Mouse (Mus musculus): Measurements from ENCODE around the gene Ebf1. TPM values are rescaled to one million over a fixed set of nuclear protein-coding genes. Genes with fewer than 3 reads are reported as not detected.

The Ebf1 gene
- total and polyA plus RNA-seq, 3 experiments, result 0.04 TPM; not detected in 2

DNA sequence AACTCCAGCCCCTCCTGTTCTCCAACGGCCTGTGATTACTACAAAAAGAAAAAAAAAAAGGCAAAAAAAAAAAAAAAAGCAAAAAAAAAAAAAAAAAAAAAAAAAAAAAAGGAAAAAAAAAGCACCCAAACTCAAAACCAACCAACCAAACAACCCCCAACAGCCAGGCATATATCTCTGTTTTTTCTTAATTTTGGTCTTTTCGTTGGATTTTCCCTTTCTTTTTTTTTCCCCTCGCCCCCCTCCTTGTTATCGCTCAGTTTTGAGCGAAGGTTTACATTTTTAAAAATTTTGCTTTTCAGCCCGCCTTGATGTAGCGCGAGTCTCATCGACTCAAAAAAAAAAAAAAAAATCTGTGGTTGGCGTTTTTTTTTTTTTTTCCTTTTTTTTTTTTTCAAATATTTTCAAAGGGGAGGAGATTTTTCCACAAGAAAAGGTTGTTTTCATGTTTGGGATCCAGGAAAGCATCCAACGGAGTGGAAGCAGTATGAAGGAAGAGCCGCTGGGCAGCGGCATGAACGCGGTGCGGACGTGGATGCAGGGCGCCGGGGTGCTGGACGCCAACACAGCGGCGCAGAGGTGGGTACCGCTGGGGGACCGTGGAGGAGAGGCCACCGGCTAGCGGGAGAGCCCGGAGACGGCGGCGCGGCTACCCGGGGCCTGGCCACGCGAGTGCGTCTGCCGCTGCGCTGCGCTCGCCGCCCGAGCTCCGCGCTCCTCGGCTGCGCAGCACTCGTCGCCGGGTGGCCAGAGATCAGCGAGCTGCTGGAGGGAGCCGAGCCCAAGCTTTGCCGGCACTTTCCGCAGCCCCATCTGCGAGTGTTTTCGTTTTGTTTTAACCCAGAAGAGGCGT lies 843 bp downstream of the Ebf1 start:
- Histone ChIP-seq H3K4me3 (ENCODE audit: control insufficient read depth in 1 of 2, insufficient read depth in 1 of 2, low read depth in 2 of 2, low read length in 2 of 2) (no peak overlapping the region), H3K27me3 (ENCODE audit: control insufficient read depth in 1 of 2, insufficient read depth in 2 of 2, low read length in 2 of 2) (no peaks in the 10 kb centered on the region), H3K9me3 (replicated peaks; ENCODE audit: insufficient read depth, low read length) (no peaks in the 10 kb centered on the region), H3K36me3 (ENCODE audit: control insufficient read depth in 1 of 2, insufficient read depth in 2 of 2, low read length in 2 of 2) (no peaks in the 10 kb centered on the region), H3K9ac (ENCODE audit: control insufficient read depth, low read depth, low read length, poor library complexity, severe bottlenecking) (no peak overlapping the region), H3K79me2 (ENCODE audit: control insufficient read depth, insufficient read depth, low read length, poor library complexity) (no peaks in the 10 kb centered on the region), H3K27ac (ENCODE audit: control insufficient read depth, low read depth, low read length) (no peak overlapping the region), H3K4me1 (ENCODE audit: control insufficient read depth in 1 of 2, insufficient read depth in 2 of 2, low read length in 2 of 2) (no peaks in the 10 kb centered on the region)
- DNase-seq (ENCODE audit: low read depth, low spot score), result no peak
- TF ChIP-seq SMC3 (IDR thresholded peaks at IDR 0.05; ENCODE audit: low read depth, low read length), result no peak
- peak; percentile 41; the same call in 1 of the 2 replicates for TF ChIP-seq ZNF384 (IDR thresholded peaks at IDR 0.05; ENCODE audit: low read depth, low read length)

DNA sequence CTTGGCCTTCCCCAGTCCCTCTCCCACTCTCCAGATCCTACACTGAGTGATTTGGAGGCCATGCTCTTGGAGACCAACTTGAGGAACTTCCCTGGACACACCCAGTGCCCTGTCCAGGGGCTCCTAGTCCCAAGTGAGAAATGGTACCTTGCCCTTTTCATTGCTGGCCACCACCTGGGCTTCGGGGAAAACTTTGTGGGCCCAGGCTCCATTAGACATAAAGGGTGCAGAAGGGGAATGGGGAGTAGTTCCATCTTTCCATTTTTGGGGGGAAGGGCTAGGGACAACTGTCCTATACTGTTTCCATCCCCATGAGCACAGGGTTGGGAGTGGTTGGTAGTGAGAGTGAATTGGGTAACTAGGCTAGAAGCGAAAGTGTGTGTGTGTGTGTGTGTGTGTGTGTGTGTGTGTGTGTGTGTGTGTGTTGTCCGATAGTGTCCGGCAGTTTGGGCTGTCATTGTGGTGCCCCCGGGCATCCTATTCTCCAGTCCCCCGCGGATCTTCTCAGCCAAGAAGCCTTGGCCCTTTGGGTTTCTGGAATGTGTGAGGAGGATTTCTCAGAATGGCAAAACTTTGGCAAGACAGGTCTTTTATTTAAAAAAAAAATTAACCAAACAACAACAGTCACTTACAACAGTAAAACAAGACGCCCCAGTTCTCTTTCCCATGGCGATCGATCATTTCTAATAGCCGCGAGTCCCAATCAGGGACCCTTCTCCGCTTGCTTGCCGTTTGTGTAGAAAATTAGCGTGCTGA lies 2.2 kb downstream of the Ebf1 start:
- no peaks in the 10 kb centered on the region for H3K36me3 ChIP-seq (ENCODE audit: control insufficient read depth in 1 of 2, insufficient read depth in 2 of 2, low read length in 2 of 2)
- no peak for DNase-seq (ENCODE audit: low read depth, low spot score)
- no peaks in the 10 kb centered on the region for H3K9me3 ChIP-seq (replicated peaks; ENCODE audit: insufficient read depth, low read length)
- no peak overlapping the region for H3K27ac ChIP-seq (ENCODE audit: control insufficient read depth, low read depth, low read length)
- no peaks in the 10 kb centered on the region; a peak in 2 of 4 replicates for H3K27me3 ChIP-seq (ENCODE audit: control insufficient read depth in 1 of 2, insufficient read depth in 2 of 2, low read length in 2 of 2)
- H3K4me1 ChIP-seq (ENCODE audit: control insufficient read depth in 1 of 2, insufficient read depth in 2 of 2, low read length in 2 of 2), result no peaks in the 10 kb centered on the region
- H3K9ac ChIP-seq (ENCODE audit: control insufficient read depth, low read depth, low read length, poor library complexity, severe bottlenecking), result no peak overlapping the region
- TF ChIP-seq ZC3H11A (IDR thresholded peaks at IDR 0.05; ENCODE audit: low read depth, low read length), result no peak
- TF ChIP-seq CTCF (IDR thresholded peaks at IDR 0.05 in 2 of 3, conservative IDR thresholded peaks at IDR 0.05 in 1 of 3; ENCODE audit: control insufficient read depth in 1 of 3, insufficient read depth in 1 of 3, low read depth in 2 of 3, low read length in 3 of 3, poor library complexity in 1 of 3, severe bottlenecking in 1 of 3), result no peak
- TF ChIP-seq MYC (IDR thresholded peaks at IDR 0.05; ENCODE audit: low read depth, low read length), result no peak
- TF ChIP-seq SIN3A (IDR thresholded peaks at IDR 0.05; ENCODE audit: low read length), result no peak
- no peak for TF ChIP-seq MEF2A (IDR thresholded peaks at IDR 0.05; ENCODE audit: extremely low read depth, insufficient replicate concordance, low read depth, low read length, poor library complexity, severe bottlenecking)
- TF ChIP-seq ETS1 (IDR thresholded peaks at IDR 0.05; ENCODE audit: low read depth, low read length), result no peak
- no peak for TF ChIP-seq MXI1 (IDR thresholded peaks at IDR 0.05; ENCODE audit: low read depth, low read length)
- no peak for TF ChIP-seq EP300 (IDR thresholded peaks at IDR 0.05; ENCODE audit: low read depth in 1 of 2, low read length in 2 of 2)
- TF ChIP-seq BHLHE40 (IDR thresholded peaks at IDR 0.05; ENCODE audit: borderline replicate concordance, low read depth, low read length), result no peak
- H3K4me3 ChIP-seq (ENCODE audit: control insufficient read depth in 1 of 2, insufficient read depth in 1 of 2, low read depth in 2 of 2, low read length in 2 of 2), result no peak overlapping the region
- H3K79me2 ChIP-seq (ENCODE audit: control insufficient read depth, insufficient read depth, low read length, poor library complexity), result no peaks in the 10 kb centered on the region

All from MEL (cell line).